Mouse (Mus musculus) olfactory bulb, adult 2 months (tissue): ENCODE results near the gene Pkp4.

Source experiments
- CTCF ChIP-seq: fragments of 200-500 bp; IDR thresholded peaks from 2 replicates; pipeline ENCODE4 v1.5.1; 2012; ENCODE audit warnings: low read depth, mild to moderate bottlenecking, low read length, moderate library complexity; ENCODE audit not compliant: insufficient read depth
- POLR2A ChIP-seq: fragments of 200-500 bp; IDR thresholded peaks from 2 replicates; pipeline ENCODE4 v1.6.1; 2012; ENCODE audit warnings: mild to moderate bottlenecking, low read depth, low read length, moderate library complexity; ENCODE audit not compliant: insufficient read depth

DNA sequence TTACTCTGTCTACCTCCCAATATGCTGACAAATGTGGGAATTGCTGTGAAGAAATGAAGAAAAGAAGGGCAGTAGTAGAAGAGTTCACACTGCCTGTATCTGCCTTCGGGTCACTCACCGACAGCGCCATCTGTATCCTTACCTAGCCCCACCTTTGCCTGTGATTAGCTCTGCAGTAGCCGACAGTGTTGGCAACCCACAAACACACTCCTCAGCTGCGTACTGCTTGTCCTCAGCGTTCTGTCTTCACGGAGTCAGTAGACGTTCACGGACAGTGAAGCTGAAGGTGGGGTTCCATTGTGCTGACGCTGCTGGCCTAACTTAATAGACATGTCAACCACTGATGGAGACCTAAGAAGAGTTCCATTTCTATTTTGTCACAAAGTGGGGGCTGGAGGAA is 81.5 kb downstream of the Pkp4 start:
- TF ChIP-seq CTCF (no peak), POLR2A (no peak)
